Mouse (Mus musculus) ES-Bruce4 (cell line): ENCODE results near the gene Xpc.

Experiments used
- CTCF ChIP-seq: IDR thresholded peaks from one replicate; pipeline ENCODE4 v1.8.1; 2011; ENCODE audit warnings: low read depth, low read length
- EP300 ChIP-seq: IDR thresholded peaks from 2 replicates; pipeline ENCODE4 v1.6.1; 2011; ENCODE audit warnings: low read depth, low read length; ENCODE audit not compliant: insufficient read depth
- POLR2A ChIP-seq: IDR thresholded peaks from one replicate; pipeline ENCODE4 v1.8.1; 2011; ENCODE audit warnings: low read length; ENCODE audit not compliant: insufficient read depth

- no peak for TF ChIP-seq CTCF
- no peak for TF ChIP-seq EP300
- no peak for TF ChIP-seq POLR2A
Observed at GRCm38 (mm10) chr6:91559371-91559770, 43.7 kb upstream of the Xpc start.
